Mouse (Mus musculus) limb, embryonic 11.5 days (tissue): ENCODE measurements around the gene Shisa5. TPM values are rescaled to one million over a fixed set of nuclear protein-coding genes. Genes with fewer than 3 reads are reported as not detected.

Experiments used
- ATAC-seq: fragments of 200-750 bp; cut with Nextera tagmentation; 2 replicates; pipeline ENCODE4 v1.8.0; 2017; ENCODE audit warnings: low read depth; ENCODE audit not compliant: insufficient number of reproducible peaks, low FRiP score, low TSS enrichment
- DNase-seq: peaks from one replicate; pipeline ENCODE4 v3.0.0-alpha.2; 2015; ENCODE audit warnings: low spot score
- H3K27ac ChIP-seq: fragments of 300-500 bp; sonication (generic); replicated peaks from 2 replicates; pipeline ENCODE4 v1.5.1; 2014; ENCODE audit warnings: low read depth, mild to moderate bottlenecking, low read length
- H3K27me3 ChIP-seq: fragments of 300-500 bp; sonication (generic); 2 replicates; pipeline ENCODE4 v1.6.1; 2014; ENCODE audit warnings: mild to moderate bottlenecking, low read length, mixed read lengths; ENCODE audit not compliant: control insufficient read depth, insufficient read depth
- H3K36me3 ChIP-seq: fragments of 300-500 bp; sonication (generic); 2 replicates; pipeline ENCODE4 v1.6.1; 2014; ENCODE audit warnings: mild to moderate bottlenecking, low read length, moderate library complexity, mixed read lengths; ENCODE audit not compliant: control insufficient read depth, insufficient read depth
- H3K4me1 ChIP-seq: fragments of 300-500 bp; sonication (generic); 2 replicates; pipeline ENCODE4 v1.6.1; 2014; ENCODE audit warnings: low read length, mixed read lengths; ENCODE audit not compliant: control insufficient read depth, insufficient read depth
- H3K4me2 ChIP-seq: fragments of 300-500 bp; sonication (generic); 2 replicates; pipeline ENCODE4 v1.6.1; 2014; ENCODE audit warnings: low read depth, mild to moderate bottlenecking, moderate library complexity; ENCODE audit not compliant: severe bottlenecking
- H3K4me3 ChIP-seq: fragments of 300-500 bp; sonication (generic); 2 replicates; pipeline ENCODE4 v1.5.1; 2014; ENCODE audit warnings: low read depth, low read length
- H3K9ac ChIP-seq: fragments of 300-500 bp; sonication (generic); 2 replicates; pipeline ENCODE4 v1.6.1; 2014; ENCODE audit warnings: mild to moderate bottlenecking, low read length
- H3K9me3 ChIP-seq: fragments of 300-500 bp; sonication (generic); 2 replicates; pipeline ENCODE4 v1.6.1; 2016; ENCODE audit warnings: low read length; ENCODE audit not compliant: control insufficient read depth
- WGBS: fragments of 180-500 bp; shearing (Covaris S2); extraction: QIAGEN DNeasy Blood & Tissue Kit; methylation state at CpG from one replicate; pipeline ENCODE4 v1.1.7; 2014; 5-methylcytosine and 5-hydroxymethylcytosine counted together
- polyA plus RNA-seq: library from polyadenylated mRNA; unstranded; fragments of >200 nt; fragmentation: Nextera tagmentation; extraction: Ambion mirVana; gene quantifications from 2 replicates; pipeline ENCODE4 v1.2.1, GENCODE M21; 2014

Shisa5 gene
- polyA plus RNA-seq, 1 experiment from 2014 or later = 38.9 TPM

DNA sequence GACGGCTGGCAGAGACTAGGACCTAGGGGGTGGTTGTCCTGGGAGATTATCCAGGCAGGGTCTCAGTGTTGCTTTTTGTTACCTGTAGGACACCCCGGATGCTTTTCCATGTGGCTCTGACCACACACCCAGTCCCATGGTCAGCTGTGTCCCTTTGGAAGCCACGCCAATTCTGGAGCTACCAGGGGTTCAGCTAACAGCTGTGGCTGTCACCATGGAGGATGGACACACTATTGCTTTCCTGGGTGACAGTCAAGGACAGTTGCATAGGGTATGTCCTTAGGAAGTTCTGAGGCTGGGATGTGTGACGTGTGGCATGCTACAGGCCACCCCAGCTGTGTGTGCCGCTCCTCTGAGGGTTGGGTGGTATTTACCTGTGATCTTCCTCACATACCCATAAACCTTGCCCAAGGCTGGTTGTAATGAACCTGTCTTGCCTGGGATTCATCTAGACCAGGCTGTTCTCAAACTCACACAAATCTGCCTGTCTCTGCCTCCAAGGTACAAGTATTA lies 63.6 kb downstream of the Shisa5 start:
- Histone ChIP-seq H3K27ac (no peak overlapping the region), H3K4me2 (no peak overlapping the region), H3K36me3 (peaks cover 24% of the 10 kb centered on the region), H3K9me3 (no peaks in the 10 kb centered on the region), H3K4me3 (no peak overlapping the region), H3K27me3 (no peaks in the 10 kb centered on the region), H3K4me1 (peaks cover 29% of the 10 kb centered on the region), H3K9ac (no peak overlapping the region)
- WGBS = 91% methylated on average over 5 of the region's 5 CpGs
- DNase-seq = no peak
- ATAC-seq = no peak

DNA sequence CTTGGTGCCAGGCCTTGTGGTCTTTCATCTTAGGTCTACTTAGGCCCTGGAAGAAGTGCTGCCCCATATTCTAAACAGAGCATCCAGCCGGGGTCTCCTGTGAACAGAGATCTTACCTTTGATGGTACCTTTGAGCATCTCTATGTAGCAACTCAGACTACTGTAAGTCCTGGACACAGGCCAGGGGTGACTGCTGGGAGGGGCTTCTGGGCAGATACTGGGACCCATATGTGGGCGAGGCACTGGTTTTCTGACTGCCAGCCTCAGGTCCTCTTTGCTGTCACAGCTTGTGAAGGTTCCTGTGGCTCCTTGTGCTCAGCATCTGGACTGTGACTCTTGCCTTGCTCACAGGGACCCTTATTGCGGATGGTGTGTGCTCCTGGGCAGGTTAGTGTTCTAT lies 64.2 kb downstream of the Shisa5 start:
- no peak overlapping the region for H3K9ac ChIP-seq
- ATAC-seq (no peak), DNase-seq (no peak)
- peaks cover 24% of the 10 kb centered on the region for H3K4me1 ChIP-seq
- H3K4me3 ChIP-seq = no peak overlapping the region
- no peaks in the 10 kb centered on the region for H3K27me3 ChIP-seq
- H3K36me3 ChIP-seq = peaks cover 24% of the 10 kb centered on the region
- 95% methylated on average over 3 of the region's 3 CpGs for WGBS
- H3K9me3 ChIP-seq = no peaks in the 10 kb centered on the region
- H3K27ac ChIP-seq = no peak overlapping the region
- H3K4me2 ChIP-seq = no peak overlapping the region

DNA sequence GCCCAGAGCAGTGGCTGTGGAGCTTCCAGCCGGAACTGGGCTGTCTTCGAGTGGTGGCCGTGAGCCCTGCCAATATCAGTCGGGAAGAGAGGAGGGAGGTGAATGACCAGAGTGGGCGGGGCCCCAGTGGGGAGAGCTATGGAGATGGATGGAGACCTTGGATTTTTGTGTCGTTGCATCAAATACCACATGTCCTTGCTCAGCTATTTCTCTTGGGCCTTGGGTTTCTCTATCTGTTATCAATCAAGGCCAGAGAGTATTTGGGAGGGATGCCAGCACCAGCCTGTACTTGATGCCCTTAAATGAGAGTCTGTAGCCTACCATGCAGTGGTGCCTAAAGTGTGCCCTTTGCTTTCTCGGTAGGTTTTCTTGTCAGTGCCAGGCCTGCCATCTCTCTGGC lies 64.9 kb downstream of the Shisa5 start:
- DNase-seq (no peak), ATAC-seq (no peak)
- no peak overlapping the region for H3K4me3 ChIP-seq
- no peak overlapping the region for H3K9ac ChIP-seq
- H3K27ac ChIP-seq = no peak overlapping the region
- H3K27me3 ChIP-seq = no peaks in the 10 kb centered on the region
- peaks cover 24% of the 10 kb centered on the region for H3K36me3 ChIP-seq
- 84% methylated on average over 7 of the region's 7 CpGs for WGBS
- no peak overlapping the region for H3K4me2 ChIP-seq
- H3K9me3 ChIP-seq = no peaks in the 10 kb centered on the region
- peaks cover 19% of the 10 kb centered on the region for H3K4me1 ChIP-seq

DNA sequence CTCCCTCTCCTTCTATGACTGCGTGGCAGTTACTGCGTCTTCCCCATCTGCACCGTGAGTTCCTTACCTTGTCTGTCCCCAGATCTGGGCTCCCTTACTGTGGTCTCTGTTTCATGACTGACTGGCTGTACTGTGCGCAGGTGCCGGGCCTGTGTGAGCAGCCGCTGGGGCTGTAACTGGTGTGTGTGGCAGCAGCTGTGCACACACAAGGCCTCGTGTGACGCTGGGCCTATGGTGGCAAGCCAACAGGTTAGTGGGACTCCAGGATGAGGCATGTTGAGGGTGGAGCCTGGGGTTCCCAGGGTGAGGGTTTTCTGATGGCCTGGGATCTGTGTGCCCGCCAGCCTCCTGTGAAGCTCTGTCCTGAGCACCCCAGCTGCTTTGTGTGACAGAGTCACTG lies 65.7 kb downstream of the Shisa5 start:
- Histone ChIP-seq H3K4me2 (no peak overlapping the region), H3K27ac (no peak overlapping the region), H3K36me3 (peaks cover 28% of the 10 kb centered on the region), H3K9me3 (no peaks in the 10 kb centered on the region), H3K9ac (no peak overlapping the region), H3K27me3 (no peaks in the 10 kb centered on the region), H3K4me3 (no peak overlapping the region), H3K4me1 (peaks cover 11% of the 10 kb centered on the region; the same call in 1 of the 2 replicates)
- 93% methylated on average over 9 of the region's 9 CpGs for WGBS
- no peak for ATAC-seq
- DNase-seq = no peak

DNA sequence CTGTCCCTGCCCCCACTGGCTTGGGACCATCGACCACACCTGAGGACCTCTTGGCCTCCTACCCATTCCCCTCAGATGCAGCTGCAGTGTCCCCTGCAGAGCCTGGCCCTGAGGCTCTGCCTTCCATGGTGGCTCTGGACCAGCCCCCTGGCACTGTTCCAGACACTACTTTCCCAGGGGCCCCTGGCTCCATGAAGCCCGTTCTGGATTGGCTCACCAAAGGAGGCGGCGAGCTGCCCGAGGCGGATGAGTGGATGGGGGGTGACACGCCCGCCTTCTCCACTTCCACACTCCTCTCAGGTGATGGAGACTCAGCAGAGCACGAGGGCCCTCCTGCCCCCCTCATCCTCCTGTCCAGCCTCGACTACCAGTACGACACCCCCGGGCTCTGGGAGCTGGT lies 66.6 kb downstream of the Shisa5 start:
- Histone ChIP-seq H3K4me2 (no peak overlapping the region), H3K4me1 (peaks cover 8% of the 10 kb centered on the region; the same call in 1 of the 2 replicates), H3K36me3 (peaks cover 35% of the 10 kb centered on the region), H3K27ac (no peak overlapping the region), H3K9me3 (no peaks in the 10 kb centered on the region), H3K4me3 (no peak overlapping the region), H3K9ac (no peak overlapping the region), H3K27me3 (no peaks in the 10 kb centered on the region)
- ATAC-seq (no peak), DNase-seq (no peak)
- WGBS = 88% methylated on average over 12 of the region's 12 CpGs

DNA sequence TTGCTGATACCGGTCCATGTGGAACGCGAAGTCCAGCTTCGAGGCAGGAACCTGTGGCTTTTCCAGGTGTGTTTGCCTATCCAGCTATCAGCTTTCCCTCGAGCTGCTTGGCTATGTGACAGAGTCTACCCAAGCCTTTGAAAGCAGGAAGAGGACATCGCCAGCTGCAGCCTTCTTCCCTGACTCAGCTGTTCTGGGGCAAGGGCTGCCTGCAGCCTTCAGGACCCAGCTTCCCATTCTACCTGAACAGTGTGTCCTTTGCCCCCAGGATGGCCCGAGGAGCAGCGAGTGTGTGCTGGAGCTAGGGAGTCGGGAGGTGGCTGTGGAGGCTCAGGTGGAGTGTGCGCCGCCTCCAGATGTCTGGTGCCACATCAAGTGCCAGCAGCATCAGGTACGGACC lies 67.3 kb downstream of the Shisa5 start:
- no peak for ATAC-seq
- WGBS = 92% methylated on average over 12 of the region's 12 CpGs
- Histone ChIP-seq H3K4me3 (no peak overlapping the region), H3K4me2 (no peak overlapping the region), H3K9me3 (no peaks in the 10 kb centered on the region), H3K9ac (peak overlapping the region; percentile 22; the same call in 1 of the 2 replicates), H3K27me3 (no peaks in the 10 kb centered on the region), H3K4me1 (peaks cover 8% of the 10 kb centered on the region; the same call in 1 of the 2 replicates), H3K36me3 (peaks cover 40% of the 10 kb centered on the region), H3K27ac (no peak overlapping the region)
- no peak for DNase-seq

DNA sequence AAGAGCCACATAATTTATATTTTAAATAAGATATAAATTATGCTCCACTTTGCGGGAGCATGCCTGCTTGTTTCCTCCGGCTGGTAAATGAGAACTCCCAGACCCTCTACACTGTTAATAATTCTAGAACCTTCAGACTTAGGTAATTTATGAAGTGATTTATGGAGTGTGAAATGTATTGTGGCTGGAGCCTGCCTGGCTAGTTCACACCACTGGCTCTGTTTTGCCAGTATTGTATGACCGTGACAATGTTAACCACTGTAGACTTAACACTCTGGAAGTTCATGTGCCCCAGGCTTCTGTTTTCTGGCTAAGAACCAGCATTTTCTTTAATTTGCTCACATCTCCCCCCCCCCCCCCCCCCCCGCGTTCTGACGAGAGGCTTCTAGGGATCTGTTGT lies 69.0 kb downstream of the Shisa5 start:
- H3K27ac ChIP-seq = no peak overlapping the region
- no peak for DNase-seq
- peak; percentile 32; the same call in 1 of the 2 replicates for ATAC-seq
- H3K4me1 ChIP-seq = peaks cover 8% of the 10 kb centered on the region; the same call in 1 of the 2 replicates
- H3K27me3 ChIP-seq = no peaks in the 10 kb centered on the region
- no peak overlapping the region for H3K9ac ChIP-seq
- 46% methylated on average over 3 of the region's 6 CpGs for WGBS
- H3K4me3 ChIP-seq = no peak overlapping the region
- peaks cover 52% of the 10 kb centered on the region for H3K36me3 ChIP-seq
- no peaks in the 10 kb centered on the region for H3K9me3 ChIP-seq
- no peak overlapping the region for H3K4me2 ChIP-seq

Other genes with a start within 250 kb of the Shisa5 start
- 13.9 and 15.7 TPM in 2 replicates for gene Nckipsd, start 230.2 kb upstream of the Shisa5 start, polyA plus RNA-seq
- 0.10 and 0.20 TPM in 2 replicates for gene Celsr3, start 212.2 kb upstream of the Shisa5 start, polyA plus RNA-seq
- 12.5 and 13.5 TPM in 2 replicates for gene Slc26a6, start 185.3 kb upstream of the Shisa5 start, polyA plus RNA-seq
- gene Tmem89, start 123.9 kb upstream of the Shisa5 start, polyA plus RNA-seq = not detected in 2 replicates
- gene Uqcrc1, start 101.9 kb upstream of the Shisa5 start, polyA plus RNA-seq = 463 and 485 TPM in 2 replicates
- gene Col7a1, start 85.0 kb upstream of the Shisa5 start, polyA plus RNA-seq = 4.7 and 5.0 TPM in 2 replicates
- 0.21 TPM in 1 of 2 replicates, not detected in the other for gene Ucn2, start 52.6 kb upstream of the Shisa5 start, polyA plus RNA-seq
- 9.4 and 13.3 TPM in 2 replicates for gene Pfkfb4, start 46.8 kb upstream of the Shisa5 start, polyA plus RNA-seq
- gene Trex1, start 21.2 kb downstream of the Shisa5 start, polyA plus RNA-seq = 5.5 and 8.2 TPM in 2 replicates
- 28.4 and 30.6 TPM in 2 replicates for gene Atrip, start 35.6 kb downstream of the Shisa5 start, polyA plus RNA-seq
- 13.9 and 14.9 TPM in 2 replicates for gene Ccdc51, start 43.9 kb downstream of the Shisa5 start, polyA plus RNA-seq
- 864 and 871 TPM in 2 replicates for gene Tma7, start 44.0 kb downstream of the Shisa5 start, polyA plus RNA-seq
- gene Plxnb1, start 56.8 kb downstream of the Shisa5 start, polyA plus RNA-seq = 13.7 and 15.2 TPM in 2 replicates
- not detected in 2 replicates for gene Fbxw21, start 123.5 kb downstream of the Shisa5 start, polyA plus RNA-seq
- gene Fbxw13, start 157.4 kb downstream of the Shisa5 start, polyA plus RNA-seq = not detected in 2 replicates
- not detected in 2 replicates for gene Fbxw20, start 196.2 kb downstream of the Shisa5 start, polyA plus RNA-seq
- not detected in 2 replicates for gene Fbxw14, start 249.1 kb downstream of the Shisa5 start, polyA plus RNA-seq